Mouse (Mus musculus) mouse embryonic stem cell (cell line): ENCODE data around the gene Cdh12.

Experiments used
- in situ Hi-C, 2 experiments: fragments of 300-500 bp; cut with MboI; formaldehyde crosslinking; loops; 1 replicate in 1 of 2; 3 replicates in 1 of 2; pipeline ENCODE4 v1.14.3; 2019 to 2020; ENCODE audit warnings: low sequenced_read_pairs in 2 of 2, low pct_unique_long_range_greater_than_20kb in 1 of 2, mixed read lengths in 1 of 2; ENCODE audit not compliant: unreplicated experiment in 1 of 2

The Cdh12 gene

GRCm38 (mm10) chr15:21530804-21531203 lies 1081.7 kb downstream of the Cdh12 start:
- in situ Hi-C loops, result no loop called here

DNA sequence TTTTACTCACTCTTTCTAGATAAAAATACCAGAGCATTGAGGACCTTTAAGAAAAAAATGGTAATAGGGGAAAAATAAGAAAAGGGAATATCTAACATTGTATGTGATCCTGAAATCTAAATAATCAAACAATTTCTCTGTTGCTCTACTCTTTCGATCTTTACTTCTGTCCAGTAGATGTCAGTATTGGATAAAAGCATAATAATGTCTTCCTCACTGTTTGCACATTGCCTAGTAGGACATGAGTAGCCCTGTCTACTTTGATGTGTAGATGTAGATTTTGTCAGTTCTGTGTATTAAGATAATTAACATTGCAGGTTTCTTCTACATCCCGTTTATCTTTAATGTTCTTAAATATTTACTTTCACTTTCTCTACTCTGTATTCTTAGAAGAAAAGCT lies 1087.8 kb downstream of the Cdh12 start:
- in situ Hi-C loops, result no loop called here

DNA sequence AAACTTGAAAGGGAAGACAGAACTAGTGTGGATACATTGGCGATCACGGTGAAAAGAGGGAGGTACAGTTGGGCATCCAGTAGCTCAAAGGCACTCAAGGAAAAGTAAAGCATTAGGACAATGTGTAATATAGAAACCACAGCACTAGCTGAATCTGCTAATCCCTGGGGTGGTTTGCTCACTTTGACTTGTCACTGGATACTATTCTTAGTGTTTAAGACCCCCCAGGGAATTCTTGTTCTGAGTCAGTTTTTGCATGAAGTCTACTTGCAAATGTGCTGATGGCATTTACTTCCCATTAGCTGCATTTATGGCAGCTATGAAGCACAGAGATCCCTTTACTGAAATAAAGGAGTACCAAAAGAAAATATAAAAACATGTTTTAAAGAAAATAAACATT lies 1095.7 kb downstream of the Cdh12 start:
- in situ Hi-C loops, result no loop called here

GRCm38 (mm10) chr15:21555981-21556380 lies 1106.9 kb downstream of the Cdh12 start:
- in situ Hi-C loops, result no loop called here

DNA sequence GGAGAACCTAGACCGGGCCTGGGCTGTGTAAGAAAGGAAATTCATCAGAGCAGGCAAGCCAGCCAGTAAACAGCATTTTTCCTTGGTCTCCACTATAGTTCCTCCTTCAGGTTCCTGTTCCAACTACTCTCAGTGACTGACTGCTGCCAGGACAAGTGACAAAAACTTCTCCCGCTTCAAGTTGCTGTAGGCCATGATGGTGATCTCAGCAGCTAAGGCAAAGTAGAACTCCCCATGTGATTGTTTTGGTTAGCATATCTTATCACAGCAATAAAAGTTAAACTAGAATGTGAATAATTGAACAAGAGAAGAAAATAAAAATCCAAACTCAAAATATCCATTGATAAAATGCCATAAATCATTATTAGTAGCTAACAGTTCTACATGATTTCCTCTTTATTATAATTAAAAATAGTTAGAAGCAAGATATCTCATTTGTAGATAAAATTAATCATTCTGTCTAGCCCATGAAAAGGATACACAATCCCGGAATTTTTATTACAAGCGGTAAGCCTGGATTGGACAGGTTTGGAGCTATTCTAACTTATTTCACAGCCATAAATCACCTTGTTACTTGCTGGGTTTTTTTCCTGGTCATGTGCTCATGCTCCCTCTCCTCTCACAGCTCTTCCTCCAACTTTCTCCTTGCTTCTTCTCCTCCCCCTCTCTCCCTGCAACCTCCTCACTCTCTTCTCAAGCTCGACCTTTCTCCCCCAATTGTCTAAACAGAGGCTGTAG lies 1117.4 kb downstream of the Cdh12 start:
- in situ Hi-C loops, result no loop called here

- in situ Hi-C loops, result no loop called here
These were observed 1155.4 kb downstream of the Cdh12 start for GRCm38 (mm10) chr15:21604510-21604909.
